Mouse (Mus musculus) stomach, postnatal 0 days (tissue): ENCODE measurements around the gene Abr. TPM values are rescaled to one million over a fixed set of nuclear protein-coding genes. Genes with fewer than 3 reads are reported as not detected.

Experiments used
- ATAC-seq: fragments of 200-750 bp; cut with Nextera tagmentation; 2 replicates; pipeline ENCODE4 v1.8.0; 2017; ENCODE audit not compliant: low FRiP score, low TSS enrichment
- DNase-seq: peaks from one replicate; pipeline ENCODE4 v3.0.0-alpha.2; 2016; ENCODE audit warnings: low spot score
- H3K27ac ChIP-seq: fragments of 300-500 bp; sonication (generic); replicated peaks from 2 replicates; pipeline ENCODE4 v1.5.1; 2014; ENCODE audit warnings: mild to moderate bottlenecking, control low read depth
- H3K27me3 ChIP-seq: fragments of 300-500 bp; sonication (generic); 2 replicates; pipeline ENCODE4 v1.6.1; 2014; ENCODE audit warnings: low read length; ENCODE audit not compliant: control insufficient read depth, insufficient read depth
- H3K36me3 ChIP-seq: fragments of 300-500 bp; sonication (generic); 2 replicates; pipeline ENCODE4 v1.6.1; 2014; ENCODE audit warnings: low read length, mixed read lengths; ENCODE audit not compliant: control insufficient read depth, insufficient read depth
- H3K4me1 ChIP-seq: fragments of 300-500 bp; sonication (generic); replicated peaks from 2 replicates; pipeline ENCODE4 v1.6.1; 2014; ENCODE audit warnings: antibody characterized with exemption; ENCODE audit not compliant: control insufficient read depth, insufficient read depth
- H3K4me2 ChIP-seq: fragments of 300-500 bp; sonication (generic); replicated peaks from 2 replicates; pipeline ENCODE4 v1.6.1; 2014; ENCODE audit warnings: low read depth, mild to moderate bottlenecking, control low read depth, moderate library complexity
- H3K4me3 ChIP-seq: fragments of 300-500 bp; sonication (generic); 2 replicates; pipeline ENCODE4 v1.5.1; 2014; ENCODE audit warnings: low read depth, low read length, control low read depth
- H3K9ac ChIP-seq: fragments of 300-500 bp; sonication (generic); 2 replicates; pipeline ENCODE4 v1.6.1; 2014; ENCODE audit warnings: mild to moderate bottlenecking, low read length, control low read depth, mixed read lengths
- H3K9me3 ChIP-seq: fragments of 300-500 bp; sonication (generic); 2 replicates; pipeline ENCODE4 v1.6.1; 2016; ENCODE audit warnings: low read length; ENCODE audit not compliant: control insufficient read depth
- CTCF ChIP-seq: IDR thresholded peaks from 2 replicates; pipeline ENCODE4 v1.5.1; 2016; ENCODE audit warnings: antibody characterized with exemption, low read depth, mild to moderate bottlenecking, moderate library complexity
- EP300 ChIP-seq: optimal IDR thresholded peaks from 2 replicates; pipeline ENCODE3; 2016; ENCODE audit warnings: antibody characterized with exemption
- WGBS: fragments of 180-500 bp; shearing (Covaris S2); extraction: QIAGEN DNeasy Blood & Tissue Kit; methylation state at CpG from one replicate; pipeline ENCODE4 v1.1.7; 2014; 5-methylcytosine and 5-hydroxymethylcytosine counted together
- polyA plus RNA-seq: library from polyadenylated mRNA; unstranded; fragments of >200 nt; fragmentation: Nextera tagmentation; extraction: Ambion mirVana; gene quantifications from 2 replicates; pipeline ENCODE4 v1.2.1, GENCODE M21; 2015

Abr gene
- polyA plus RNA-seq, 1 experiment from 2014 or later: 19.3 TPM

DNA sequence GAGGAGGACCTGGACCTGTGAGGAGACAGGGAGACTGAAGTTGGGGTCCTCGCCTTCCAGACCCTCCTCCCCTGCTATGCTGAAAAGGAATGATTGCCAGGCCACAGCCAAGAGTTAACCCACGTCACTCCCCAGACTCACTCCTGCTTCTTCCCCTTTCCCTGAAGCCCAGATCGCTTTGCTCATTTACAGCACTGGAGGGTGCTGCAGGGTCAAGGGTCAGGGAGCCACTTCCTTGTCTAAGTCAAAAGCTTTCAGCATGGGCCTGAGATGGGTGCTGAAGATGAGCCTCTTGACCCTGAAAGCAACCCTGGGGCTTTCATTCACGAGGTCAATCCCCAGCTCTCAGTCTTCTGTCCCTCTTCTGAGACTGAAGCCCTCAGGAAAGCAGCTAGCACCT is 202.9 kb downstream of the Abr start:
- H3K27ac ChIP-seq: 0 out of 2 replicates have a peak overlapping the region, but pooled peaks have one; percentile 24
- DNase-seq: no peak

DNA sequence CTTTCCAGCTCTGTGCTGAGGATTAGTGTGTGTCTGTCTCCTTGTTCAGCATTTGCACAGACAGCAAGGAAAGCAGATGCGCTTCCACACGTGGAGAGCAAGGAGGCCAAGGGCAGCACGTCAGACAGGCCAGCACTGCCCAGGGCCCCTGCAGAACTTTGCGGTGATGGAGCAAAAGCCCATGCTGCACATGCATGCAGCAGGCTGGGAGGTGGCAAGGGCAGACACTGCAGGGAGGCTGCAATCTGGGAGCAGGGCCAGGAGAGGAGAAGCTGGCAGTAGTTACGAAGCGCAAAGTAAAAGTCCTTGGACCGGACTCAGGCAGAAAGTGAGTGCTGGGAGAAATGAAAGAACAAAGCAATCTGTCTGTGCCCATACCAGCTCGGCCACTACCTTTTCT is 203.7 kb downstream of the Abr start:
- no peak for ATAC-seq
- Histone ChIP-seq H3K9ac (no peak overlapping the region), H3K4me3 (no peak overlapping the region), H3K27ac (no peak overlapping the region), H3K4me1 (no peaks in the 10 kb centered on the region), H3K4me2 (no peak overlapping the region), H3K9me3 (no peaks in the 10 kb centered on the region), H3K27me3 (no peaks in the 10 kb centered on the region), H3K36me3 (peaks cover 39% of the 10 kb centered on the region)
- 67% methylated on average over 8 of the region's 8 CpGs for WGBS
- TF ChIP-seq EP300: no peak
- TF ChIP-seq CTCF: no peak
- DNase-seq: no peak

More for the DNA sequence above, 202.9 kb downstream of the Abr start:
- Histone ChIP-seq H3K9me3 (no peaks in the 10 kb centered on the region), H3K27me3 (no peaks in the 10 kb centered on the region), H3K4me1 (no peaks in the 10 kb centered on the region), H3K4me2 (no peak overlapping the region), H3K4me3 (no peak overlapping the region), H3K9ac (no peak overlapping the region), H3K36me3 (peaks cover 39% of the 10 kb centered on the region)
- WGBS: 82% methylated on average over 4 of the region's 4 CpGs
- no peak for ATAC-seq
- no peak for TF ChIP-seq EP300
- no peak for TF ChIP-seq CTCF

DNA sequence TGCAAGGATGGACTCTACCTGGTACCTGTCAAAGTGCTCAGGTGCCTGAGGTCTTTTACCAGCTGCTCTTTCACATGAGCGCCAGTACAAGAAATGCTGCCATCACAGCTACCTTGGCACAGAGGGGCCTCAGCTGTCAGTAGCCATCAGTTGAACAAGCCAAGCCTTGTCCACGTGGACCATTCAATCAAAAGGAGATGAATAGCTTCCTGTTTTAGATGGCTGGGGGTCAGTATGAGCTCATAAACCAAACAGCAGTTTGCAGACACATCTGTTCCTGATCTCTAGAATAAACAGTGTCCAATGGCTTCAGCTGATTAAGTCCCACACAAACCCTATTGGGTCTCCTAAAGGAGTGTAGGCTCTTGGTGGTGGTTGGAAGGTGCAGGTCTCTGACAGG is 206.1 kb downstream of the Abr start:
- no peaks in the 10 kb centered on the region for H3K4me1 ChIP-seq
- H3K4me2 ChIP-seq: no peak overlapping the region
- H3K27ac ChIP-seq: peak overlapping the region; percentile 49; the same call in 1 of the 2 replicates
- H3K36me3 ChIP-seq: peaks cover 29% of the 10 kb centered on the region
- no peak overlapping the region for H3K4me3 ChIP-seq
- DNase-seq: no peak
- WGBS: 32% methylated on average over 2 of the region's 2 CpGs
- peak; percentile 26; the same call in 1 of the 2 replicates for ATAC-seq
- H3K9me3 ChIP-seq: no peaks in the 10 kb centered on the region
- H3K9ac ChIP-seq: no peak overlapping the region
- no peak for TF ChIP-seq EP300
- TF ChIP-seq CTCF: no peak
- H3K27me3 ChIP-seq: no peaks in the 10 kb centered on the region

DNA sequence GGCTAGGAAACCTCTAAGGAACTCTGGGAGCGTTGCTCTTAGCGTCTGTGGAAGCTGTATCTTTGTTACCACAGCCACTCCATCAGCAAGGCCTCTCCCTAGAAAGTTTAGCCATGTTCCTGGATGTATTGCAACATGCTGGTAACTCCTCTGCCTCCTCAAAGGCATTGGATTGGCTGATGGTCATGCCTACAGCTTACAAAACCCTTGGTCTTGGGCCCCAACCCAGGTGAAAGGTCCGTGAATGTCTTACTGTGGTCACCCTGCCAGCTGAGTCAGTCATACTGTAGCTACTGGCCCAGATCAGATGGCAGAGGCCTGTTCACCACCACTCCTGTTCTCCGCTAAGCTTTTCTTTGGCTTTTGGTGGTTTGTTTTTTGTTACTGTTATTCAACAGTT is 207.1 kb downstream of the Abr start:
- H3K27me3 ChIP-seq: no peaks in the 10 kb centered on the region
- H3K9me3 ChIP-seq: no peaks in the 10 kb centered on the region
- TF ChIP-seq EP300 (no peak), CTCF (no peak)
- H3K4me3 ChIP-seq: no peak overlapping the region
- no peak overlapping the region for H3K27ac ChIP-seq
- H3K36me3 ChIP-seq: peaks cover 26% of the 10 kb centered on the region
- no peak for DNase-seq
- 87% methylated on average over 4 of the region's 4 CpGs for WGBS
- H3K4me1 ChIP-seq: no peaks in the 10 kb centered on the region
- H3K4me2 ChIP-seq: no peak overlapping the region
- no peak for ATAC-seq
- no peak overlapping the region for H3K9ac ChIP-seq

DNA sequence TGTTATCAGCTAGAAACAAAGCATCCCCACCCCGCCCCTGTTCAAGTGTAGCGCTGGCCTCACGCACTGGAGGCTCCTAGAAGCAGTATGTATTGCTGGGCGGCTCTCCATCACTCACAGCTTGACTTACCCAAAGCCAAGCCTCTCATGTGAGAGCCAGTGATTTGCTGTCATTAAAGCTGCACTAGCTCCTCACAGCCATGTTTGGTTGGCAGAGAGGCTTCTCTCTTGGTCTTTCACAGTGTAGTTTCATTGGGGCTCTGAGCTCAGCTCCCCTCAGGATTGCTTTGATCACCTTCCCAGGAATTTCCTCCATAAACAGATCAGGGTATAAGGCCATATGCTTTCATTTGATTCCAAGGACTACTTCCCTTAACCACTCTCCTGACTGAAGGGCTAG is 208.9 kb downstream of the Abr start:
- Histone ChIP-seq H3K4me3 (no peak overlapping the region), H3K27ac (no peak overlapping the region), H3K4me1 (no peaks in the 10 kb centered on the region), H3K27me3 (no peaks in the 10 kb centered on the region), H3K4me2 (no peak overlapping the region), H3K36me3 (peaks cover 11% of the 10 kb centered on the region), H3K9ac (no peak overlapping the region), H3K9me3 (no peaks in the 10 kb centered on the region)
- DNase-seq: no peak
- 62% methylated on average over 4 of the region's 4 CpGs for WGBS
- peak; percentile 13; the same call in 1 of the 2 replicates for ATAC-seq
- TF ChIP-seq EP300: no peak

DNA sequence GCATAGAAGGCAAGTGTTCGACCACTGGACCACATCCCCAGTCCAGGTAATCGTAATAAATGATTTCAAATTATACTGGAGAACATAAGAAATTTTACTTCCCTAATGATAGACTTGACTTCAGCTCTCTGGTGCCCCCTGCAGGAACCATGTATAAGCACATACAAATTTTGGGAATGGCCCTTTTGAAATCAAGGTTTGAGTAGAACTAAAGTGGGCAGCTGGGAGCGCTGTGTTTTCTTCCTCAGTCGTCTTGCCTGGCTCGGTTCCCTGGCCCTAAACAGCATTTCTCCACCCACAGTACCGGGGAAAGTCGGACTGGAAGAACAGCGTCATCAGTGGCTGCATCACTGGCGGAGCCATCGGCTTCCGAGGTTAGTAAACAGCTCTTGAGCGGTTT is 211.3 kb downstream of the Abr start:
- DNase-seq: peak; percentile 69
- 62% methylated on average over 12 of the region's 12 CpGs for WGBS

More for the DNA sequence above, 211.3 kb downstream of the Abr start:
- H3K4me1 ChIP-seq: no peaks in the 10 kb centered on the region
- H3K36me3 ChIP-seq: peaks cover 6% of the 10 kb centered on the region
- no peak overlapping the region for H3K9ac ChIP-seq
- H3K4me3 ChIP-seq: no peak overlapping the region
- H3K4me2 ChIP-seq: no peak overlapping the region
- TF ChIP-seq CTCF: peak; percentile 82
- TF ChIP-seq EP300: no peak
- H3K27me3 ChIP-seq: no peaks in the 10 kb centered on the region
- no peaks in the 10 kb centered on the region for H3K9me3 ChIP-seq
- no peak for ATAC-seq
- no peak overlapping the region for H3K27ac ChIP-seq
